Mouse (Mus musculus): ENCODE results near the gene Prnp.

GRCm38 (mm10) chr2:131945225-131945624 is 35.5 kb downstream of the Prnp start:
- no peak for TF ChIP-seq POLR2A (IDR thresholded peaks at IDR 0.05; ENCODE audit: low read depth, low read length)
- no peak for TF ChIP-seq CTCF (IDR thresholded peaks at IDR 0.05; ENCODE audit: borderline replicate concordance, insufficient read depth, low read length)

Data from embryonic fibroblast, embryonic 13.5 days (primary cell).